Mouse (Mus musculus): ENCODE results near the gene Stk38. TPM values are rescaled to one million over a fixed set of nuclear protein-coding genes. Genes with fewer than 3 reads are reported as not detected.
A peak's percentile ranks its signal among the peaks of the same experiment; 100 is the strongest.

Stk38 gene
- polyA plus RNA-seq, 1 experiment from 2014 or later, result 51.0 TPM

- no peak overlapping the region for H3K4me3 ChIP-seq (ENCODE audit: low read depth, low read length)
- no peaks in the 10 kb centered on the region for H3K27me3 ChIP-seq (ENCODE audit: control insufficient read depth, insufficient read depth, low read depth, low read length)
- peak overlapping the region; percentile 31 for H3K4me2 ChIP-seq (ENCODE audit: low read depth, low read length)
- peaks cover 13% of the 10 kb centered on the region for H3K4me1 ChIP-seq (ENCODE audit: control insufficient read depth, low read depth, low read length)
- WGBS (ENCODE audit: insufficient replicate concordance), result 41% methylated on average over 7 of the region's 7 CpGs
- H3K27ac ChIP-seq (ENCODE audit: low read length), result no peak overlapping the region
- ATAC-seq (ENCODE audit: low read depth), result peak; percentile 12
- H3K9me3 ChIP-seq (replicated peaks; ENCODE audit: control insufficient read depth, low read length), result no peaks in the 10 kb centered on the region
- peaks cover 26% of the 10 kb centered on the region for H3K36me3 ChIP-seq (ENCODE audit: control insufficient read depth, insufficient read depth)
- H3K9ac ChIP-seq (ENCODE audit: low read depth, low read length), result no peak overlapping the region
Measured at GRCm38 (mm10) chr17:29049923-29050322, 42.1 kb upstream of the Stk38 start.

DNA sequence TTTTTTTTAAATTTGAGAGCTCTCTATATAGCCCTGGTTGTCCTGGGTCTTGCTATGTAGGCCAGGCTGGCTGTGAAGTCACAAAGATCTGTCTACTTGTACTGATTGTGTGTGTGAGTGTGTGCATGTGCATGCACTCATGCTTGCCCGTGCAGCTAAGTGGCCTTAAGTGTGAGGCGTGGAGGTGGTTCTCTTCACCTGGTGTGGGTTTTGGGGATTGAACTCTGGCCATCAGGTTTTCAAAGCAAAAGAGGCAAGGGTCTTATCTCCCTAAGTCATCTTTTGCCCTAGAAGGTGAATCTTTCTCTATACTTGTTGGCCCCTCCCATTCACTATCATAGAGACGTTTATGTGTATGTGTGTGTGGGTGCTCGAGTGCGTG lies 41.7 kb upstream of the Stk38 start:
- no peaks in the 10 kb centered on the region for H3K9me3 ChIP-seq (replicated peaks; ENCODE audit: control insufficient read depth, low read length)
- WGBS (ENCODE audit: insufficient replicate concordance), result 55% methylated on average over 5 of the region's 5 CpGs
- H3K4me1 ChIP-seq (ENCODE audit: control insufficient read depth, low read depth, low read length), result peaks cover 13% of the 10 kb centered on the region
- peak overlapping the region; percentile 31 for H3K4me2 ChIP-seq (ENCODE audit: low read depth, low read length)
- H3K4me3 ChIP-seq (ENCODE audit: low read depth, low read length), result no peak overlapping the region
- H3K9ac ChIP-seq (ENCODE audit: low read depth, low read length), result no peak overlapping the region
- peaks cover 30% of the 10 kb centered on the region for H3K36me3 ChIP-seq (ENCODE audit: control insufficient read depth, insufficient read depth)
- H3K27me3 ChIP-seq (ENCODE audit: control insufficient read depth, insufficient read depth, low read depth, low read length), result no peaks in the 10 kb centered on the region
- H3K27ac ChIP-seq (ENCODE audit: low read length), result no peak overlapping the region
- no peak for ATAC-seq (ENCODE audit: low read depth)

GRCm38 (mm10) chr17:29048748-29049507 lies 41.1 kb upstream of the Stk38 start:
- no peak overlapping the region for H3K4me3 ChIP-seq (ENCODE audit: low read depth, low read length)
- H3K27me3 ChIP-seq (ENCODE audit: control insufficient read depth, insufficient read depth, low read depth, low read length), result no peaks in the 10 kb centered on the region
- H3K4me1 ChIP-seq (ENCODE audit: control insufficient read depth, low read depth, low read length), result peaks cover 13% of the 10 kb centered on the region
- ATAC-seq (ENCODE audit: low read depth), result no peak
- H3K4me2 ChIP-seq (ENCODE audit: low read depth, low read length), result no peak overlapping the region
- 13% methylated on average over 13 of the region's 13 CpGs for WGBS (ENCODE audit: insufficient replicate concordance)
- H3K9ac ChIP-seq (ENCODE audit: low read depth, low read length), result no peak overlapping the region
- H3K27ac ChIP-seq (ENCODE audit: low read length), result no peak overlapping the region
- peaks cover 36% of the 10 kb centered on the region for H3K36me3 ChIP-seq (ENCODE audit: control insufficient read depth, insufficient read depth)
- H3K9me3 ChIP-seq (replicated peaks; ENCODE audit: control insufficient read depth, low read length), result no peaks in the 10 kb centered on the region

DNA sequence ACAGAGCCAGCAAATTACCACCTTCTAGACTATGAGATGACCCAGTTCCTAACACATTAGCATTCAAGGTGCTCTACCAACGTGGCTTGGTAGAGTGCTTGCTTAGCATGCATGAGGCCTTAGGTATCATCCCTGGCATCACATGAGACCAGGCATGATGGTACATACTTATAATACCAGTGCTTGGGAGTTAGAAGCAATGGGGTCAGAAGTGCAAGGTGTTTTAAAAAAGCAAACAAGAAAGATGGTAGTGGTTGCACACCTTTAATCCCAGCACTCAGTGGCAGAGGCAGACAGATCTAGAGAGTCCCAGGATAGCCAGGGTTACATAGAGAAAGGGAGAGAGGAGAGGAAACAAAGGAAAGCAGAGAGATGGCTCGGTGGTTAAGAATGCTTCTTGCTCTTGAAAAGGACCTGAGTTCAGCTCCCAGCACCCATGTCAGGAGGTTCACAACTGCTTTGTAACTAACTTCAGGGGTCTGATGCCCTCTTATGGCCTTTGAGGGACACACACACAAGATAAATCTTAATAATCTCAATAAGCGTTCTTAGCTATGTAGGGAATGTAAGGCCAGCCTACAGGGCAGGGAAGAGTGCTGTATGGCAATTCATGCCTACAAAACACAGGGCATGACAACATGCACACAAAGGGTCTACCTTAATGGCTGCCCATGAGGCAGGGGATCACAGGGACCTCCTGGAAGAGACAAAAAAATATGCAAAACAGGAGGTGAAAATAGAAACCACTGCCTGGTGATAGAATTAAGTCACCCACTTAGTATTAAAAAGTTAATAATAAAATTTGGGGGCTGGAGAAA lies 40.1 kb upstream of the Stk38 start:
- H3K9ac ChIP-seq (ENCODE audit: low read depth, low read length), result no peak overlapping the region
- ATAC-seq (ENCODE audit: low read depth), result no peak
- no peaks in the 10 kb centered on the region for H3K27me3 ChIP-seq (ENCODE audit: control insufficient read depth, insufficient read depth, low read depth, low read length)
- peaks cover 46% of the 10 kb centered on the region for H3K36me3 ChIP-seq (ENCODE audit: control insufficient read depth, insufficient read depth)
- no peak overlapping the region for H3K4me2 ChIP-seq (ENCODE audit: low read depth, low read length)
- H3K4me3 ChIP-seq (ENCODE audit: low read depth, low read length), result no peak overlapping the region
- 78% methylated on average over 3 of the region's 3 CpGs for WGBS (ENCODE audit: insufficient replicate concordance)
- H3K27ac ChIP-seq (ENCODE audit: low read length), result no peak overlapping the region
- H3K4me1 ChIP-seq (ENCODE audit: control insufficient read depth, low read depth, low read length), result peaks cover 13% of the 10 kb centered on the region
- H3K9me3 ChIP-seq (replicated peaks; ENCODE audit: control insufficient read depth, low read length), result no peaks in the 10 kb centered on the region

GRCm38 (mm10) chr17:29046863-29047262 lies 39.1 kb upstream of the Stk38 start:
- Histone ChIP-seq H3K36me3 (ENCODE audit: control insufficient read depth, insufficient read depth) (peaks cover 54% of the 10 kb centered on the region), H3K4me3 (ENCODE audit: low read depth, low read length) (no peak overlapping the region), H3K27ac (ENCODE audit: low read length) (no peak overlapping the region), H3K9ac (ENCODE audit: low read depth, low read length) (no peak overlapping the region), H3K4me2 (ENCODE audit: low read depth, low read length) (no peak overlapping the region), H3K4me1 (ENCODE audit: control insufficient read depth, low read depth, low read length) (peaks cover 13% of the 10 kb centered on the region), H3K27me3 (ENCODE audit: control insufficient read depth, insufficient read depth, low read depth, low read length) (no peaks in the 10 kb centered on the region), H3K9me3 (replicated peaks; ENCODE audit: control insufficient read depth, low read length) (no peaks in the 10 kb centered on the region)
- no peak for ATAC-seq (ENCODE audit: low read depth)
- WGBS (ENCODE audit: insufficient replicate concordance), result 85% methylated on average over 3 of the region's 3 CpGs

- no peaks in the 10 kb centered on the region for H3K9me3 ChIP-seq (replicated peaks; ENCODE audit: control insufficient read depth, low read length)
- H3K4me3 ChIP-seq (ENCODE audit: low read depth, low read length), result no peak overlapping the region
- no peak overlapping the region for H3K4me2 ChIP-seq (ENCODE audit: low read depth, low read length)
- no peaks in the 10 kb centered on the region for H3K27me3 ChIP-seq (ENCODE audit: control insufficient read depth, insufficient read depth, low read depth, low read length)
- peaks cover 56% of the 10 kb centered on the region for H3K36me3 ChIP-seq (ENCODE audit: control insufficient read depth, insufficient read depth)
- H3K4me1 ChIP-seq (ENCODE audit: control insufficient read depth, low read depth, low read length), result peaks cover 13% of the 10 kb centered on the region
- 61% methylated on average over 12 of the region's 12 CpGs for WGBS (ENCODE audit: insufficient replicate concordance)
- 0 out of 2 replicates have a peak overlapping the region, but pooled peaks have one; percentile 24 for H3K27ac ChIP-seq (ENCODE audit: low read length)
- ATAC-seq (ENCODE audit: low read depth), result peak; percentile 61
- no peak overlapping the region for H3K9ac ChIP-seq (ENCODE audit: low read depth, low read length)
Measured at GRCm38 (mm10) chr17:29045741-29046530, 38.1 kb upstream of the Stk38 start.

GRCm38 (mm10) chr17:29044925-29045319 lies 37.1 kb upstream of the Stk38 start:
- peaks cover 13% of the 10 kb centered on the region for H3K4me1 ChIP-seq (ENCODE audit: control insufficient read depth, low read depth, low read length)
- H3K9me3 ChIP-seq (replicated peaks; ENCODE audit: control insufficient read depth, low read length), result no peaks in the 10 kb centered on the region
- no peaks in the 10 kb centered on the region for H3K27me3 ChIP-seq (ENCODE audit: control insufficient read depth, insufficient read depth, low read depth, low read length)
- 71% methylated on average over 1 of the region's 1 CpGs for WGBS (ENCODE audit: insufficient replicate concordance)
- peaks cover 66% of the 10 kb centered on the region for H3K36me3 ChIP-seq (ENCODE audit: control insufficient read depth, insufficient read depth)
- no peak overlapping the region for H3K9ac ChIP-seq (ENCODE audit: low read depth, low read length)
- H3K4me2 ChIP-seq (ENCODE audit: low read depth, low read length), result no peak overlapping the region
- H3K27ac ChIP-seq (ENCODE audit: low read length), result peak overlapping the region; percentile 21; the same call in 1 of the 2 replicates
- ATAC-seq (ENCODE audit: low read depth), result no peak
- H3K4me3 ChIP-seq (ENCODE audit: low read depth, low read length), result no peak overlapping the region

- H3K4me2 ChIP-seq (ENCODE audit: low read depth, low read length), result no peak overlapping the region
- peaks cover 72% of the 10 kb centered on the region for H3K36me3 ChIP-seq (ENCODE audit: control insufficient read depth, insufficient read depth)
- H3K4me3 ChIP-seq (ENCODE audit: low read depth, low read length), result no peak overlapping the region
Measured at GRCm38 (mm10) chr17:29044146-29044924, 36.5 kb upstream of the Stk38 start.

More at GRCm38 (mm10) chr17:29044146-29044924, 36.5 kb upstream of the Stk38 start:
- Histone ChIP-seq H3K4me1 (ENCODE audit: control insufficient read depth, low read depth, low read length) (peaks cover 12% of the 10 kb centered on the region), H3K9ac (ENCODE audit: low read depth, low read length) (no peak overlapping the region), H3K9me3 (replicated peaks; ENCODE audit: control insufficient read depth, low read length) (no peaks in the 10 kb centered on the region), H3K27ac (ENCODE audit: low read length) (no peak overlapping the region), H3K27me3 (ENCODE audit: control insufficient read depth, insufficient read depth, low read depth, low read length) (no peaks in the 10 kb centered on the region)
- no peak for ATAC-seq (ENCODE audit: low read depth)
- WGBS (ENCODE audit: insufficient replicate concordance), result 91% methylated on average over 6 of the region's 6 CpGs

Measured in liver, embryonic 16.5 days (tissue).